Mouse (Mus musculus) frontal cortex, postnatal 14 days (tissue): ENCODE results near the gene Kmt2e.

ENCODE experiments used
- DNase-seq, 2 experiments: peaks; one replicate each; pipeline ENCODE4 v3.0.0; 2022; ENCODE audit warnings: low spot score in 2 of 2

Kmt2e gene

GRCm38 (mm10) chr5:23433720-23434597 lies at the start of gene Kmt2e:
Gene Kmt2e, plus strand, starts transcription at chr5:23434441.
- DNase-seq, result peak; percentile 90 to 92

GRCm38 (mm10) chr5:23385136-23385535 lies 49.1 kb upstream of the Kmt2e start:
- no peak for DNase-seq

DNA sequence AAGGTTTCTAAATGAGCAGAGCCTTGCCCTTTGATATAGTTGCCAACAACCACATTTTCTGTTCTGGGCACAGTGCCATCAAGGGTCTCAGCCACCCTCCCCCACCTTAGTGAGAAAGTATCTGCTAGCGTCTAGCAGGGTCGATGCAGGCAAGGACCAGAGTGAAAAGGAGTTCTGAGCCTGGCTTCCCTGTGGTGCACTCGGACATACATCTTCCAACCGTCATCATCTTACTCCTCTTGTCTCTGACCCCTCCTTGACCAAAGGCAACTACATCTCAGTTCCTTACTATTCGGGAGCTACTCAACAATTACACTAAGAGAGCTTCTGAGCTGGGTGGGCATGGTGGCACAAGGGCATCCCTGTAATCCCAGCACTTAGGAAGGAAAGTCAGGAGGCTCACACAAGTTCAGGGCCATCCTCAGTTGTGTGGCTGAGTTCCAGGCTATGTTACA lies 48.5 kb upstream of the Kmt2e start:
- DNase-seq, result no peak

DNA sequence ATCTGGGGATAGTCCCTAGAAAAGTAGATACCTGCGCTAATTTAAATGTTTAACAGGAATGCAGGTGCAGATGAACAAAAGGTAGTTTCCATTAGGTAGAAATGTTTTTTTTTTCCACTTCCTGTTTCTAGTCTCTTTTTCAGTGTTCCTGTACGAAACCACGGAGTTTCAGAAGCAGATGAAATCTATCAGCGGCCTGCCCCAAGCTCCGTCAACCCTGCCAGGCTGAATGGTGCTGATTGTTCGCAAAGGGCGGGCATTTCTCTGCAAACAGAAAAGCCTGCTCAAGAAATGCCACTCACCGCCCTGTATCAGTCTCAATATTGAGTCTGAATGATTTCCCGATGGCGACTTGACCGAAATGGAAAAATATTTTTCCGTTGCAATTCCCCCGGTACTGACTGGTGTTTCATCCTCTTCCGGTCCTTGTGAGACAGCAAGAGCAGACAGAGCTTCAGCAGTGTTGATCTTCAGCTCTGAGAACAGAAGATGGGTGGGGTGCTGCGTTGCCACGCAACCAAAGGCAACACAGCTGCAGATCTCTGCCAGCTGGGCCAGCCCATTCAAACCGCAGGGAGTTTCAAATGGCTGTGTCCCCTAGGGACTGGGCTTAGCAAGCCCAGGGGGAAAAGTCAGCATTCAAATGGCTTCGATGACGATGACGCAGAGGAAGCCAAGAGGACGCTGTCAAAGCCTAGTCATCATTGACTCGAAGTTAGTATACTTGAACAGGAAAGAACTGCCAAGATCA lies 47.5 kb upstream of the Kmt2e start:
- DNase-seq, result peak; percentile 70 to 80

- no peak for DNase-seq
These were observed 47.0 kb upstream of the Kmt2e start for GRCm38 (mm10) chr5:23387313-23387666.

- DNase-seq, result no peak
These were observed 46.1 kb upstream of the Kmt2e start for GRCm38 (mm10) chr5:23388091-23388490.

- DNase-seq, result no peak
These were observed 44.5 kb upstream of the Kmt2e start for GRCm38 (mm10) chr5:23389601-23390305.

- no peak for DNase-seq
These were observed 42.5 kb upstream of the Kmt2e start for GRCm38 (mm10) chr5:23391714-23392113.

- no peak for DNase-seq
These were observed 40.4 kb upstream of the Kmt2e start for GRCm38 (mm10) chr5:23393870-23394269.

- DNase-seq, result no peak
These were observed 39.7 kb upstream of the Kmt2e start for GRCm38 (mm10) chr5:23394366-23395145.

DNA sequence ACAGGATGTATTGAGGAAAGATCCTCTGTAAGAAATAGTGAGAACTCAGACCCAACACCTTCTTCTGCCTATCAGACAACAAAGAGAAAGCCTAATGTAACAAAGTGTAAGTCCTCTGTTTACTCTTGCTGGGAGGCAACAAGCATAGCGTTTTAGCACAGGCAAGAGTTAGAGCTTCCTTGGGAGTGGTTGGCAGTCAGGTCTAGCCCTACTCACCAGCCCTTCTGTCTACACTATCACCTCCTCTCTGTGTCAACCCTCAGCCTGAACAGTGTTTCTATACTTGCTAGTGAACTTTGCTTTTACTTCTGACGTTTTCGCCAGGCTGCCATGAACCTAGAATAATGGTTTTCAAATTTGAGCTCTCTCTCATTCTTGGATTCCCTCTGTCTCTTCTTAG lies 38.5 kb upstream of the Kmt2e start:
- DNase-seq, result no peak

- no peak for DNase-seq
These were observed 37.5 kb upstream of the Kmt2e start for GRCm38 (mm10) chr5:23396756-23397155.

DNA sequence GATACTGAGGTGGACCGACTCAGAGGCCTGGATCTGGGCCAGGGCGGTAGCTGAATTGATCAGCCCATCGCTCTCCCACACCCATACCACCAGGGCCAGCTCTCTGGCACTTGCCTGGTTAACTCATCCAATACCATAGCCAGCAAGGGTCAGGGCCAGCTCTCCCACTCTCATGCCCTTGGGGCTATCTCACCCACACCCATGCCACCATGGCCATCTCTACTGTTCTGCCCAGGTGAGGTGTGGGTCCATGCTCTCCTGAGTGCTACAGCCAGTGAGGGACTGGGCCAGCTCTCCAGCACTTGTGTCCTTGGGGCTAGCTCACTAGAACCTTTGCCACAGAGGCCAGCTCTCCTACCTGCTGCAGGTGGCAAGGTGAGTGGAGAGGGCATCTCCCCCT lies 34.1 kb upstream of the Kmt2e start:
- DNase-seq, result no peak

DNA sequence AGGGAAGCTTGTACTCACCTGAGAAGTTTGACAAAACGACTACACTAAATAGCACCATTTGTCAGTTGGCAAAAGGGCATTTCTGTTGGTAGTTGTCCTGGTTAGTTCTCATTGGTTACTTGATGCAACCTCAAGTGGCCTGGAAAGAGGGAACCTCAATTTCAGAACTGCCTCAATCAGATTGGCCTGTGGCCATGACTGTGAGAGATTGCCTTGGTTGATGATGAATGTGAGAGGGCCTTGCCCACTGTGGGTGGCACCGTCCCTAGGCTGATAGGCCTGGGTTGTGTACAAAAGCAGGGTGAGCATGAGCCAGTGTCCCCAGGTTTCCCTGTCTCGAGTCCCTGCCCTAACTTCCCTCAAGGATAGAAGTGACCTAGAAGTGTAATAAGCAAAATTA lies 33.4 kb upstream of the Kmt2e start:
- no peak for DNase-seq

DNA sequence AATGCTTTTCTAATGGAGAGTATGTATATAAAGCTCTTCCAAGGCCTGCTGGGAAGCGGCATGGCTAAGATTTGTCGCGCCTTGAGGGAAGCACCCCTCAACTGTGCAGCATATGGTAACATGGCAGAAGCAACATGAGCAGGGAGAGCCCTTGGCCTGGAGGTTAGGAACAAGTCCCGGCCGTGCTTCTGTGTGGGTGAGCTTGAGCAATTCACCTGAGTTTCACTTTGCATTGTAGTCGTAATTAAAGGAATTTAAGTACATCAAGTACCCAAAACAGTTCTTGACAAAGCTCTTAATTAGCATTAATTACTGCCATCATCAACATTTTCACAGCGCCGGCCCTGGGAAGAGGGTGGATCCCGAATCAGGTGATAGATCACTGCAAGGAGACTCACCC lies 32.9 kb upstream of the Kmt2e start:
- no peak for DNase-seq

- no peak for DNase-seq
These were observed 32.2 kb upstream of the Kmt2e start for GRCm38 (mm10) chr5:23401999-23402398.

GRCm38 (mm10) chr5:23403161-23403560 lies 31.1 kb upstream of the Kmt2e start:
- DNase-seq, result no peak

- DNase-seq, result no peak
These were observed 28.4 kb upstream of the Kmt2e start for GRCm38 (mm10) chr5:23405666-23406404.

DNA sequence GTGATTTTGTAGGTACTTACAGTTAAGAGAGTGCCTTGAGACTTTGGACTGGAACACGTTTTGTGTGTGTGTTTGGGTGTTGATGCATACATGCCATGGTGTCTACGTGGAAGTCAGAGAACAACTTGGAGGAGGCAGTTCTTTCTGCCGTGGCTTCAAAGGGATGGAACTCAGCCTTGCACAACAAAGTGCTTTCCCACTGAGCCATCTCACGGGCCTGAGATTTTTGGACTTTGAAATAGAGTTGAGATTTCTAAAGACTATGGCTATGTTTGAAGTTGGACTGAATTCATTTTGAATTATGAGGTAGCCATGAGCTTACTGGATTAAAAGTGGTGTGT lies 27.9 kb upstream of the Kmt2e start:
- no peak for DNase-seq

DNA sequence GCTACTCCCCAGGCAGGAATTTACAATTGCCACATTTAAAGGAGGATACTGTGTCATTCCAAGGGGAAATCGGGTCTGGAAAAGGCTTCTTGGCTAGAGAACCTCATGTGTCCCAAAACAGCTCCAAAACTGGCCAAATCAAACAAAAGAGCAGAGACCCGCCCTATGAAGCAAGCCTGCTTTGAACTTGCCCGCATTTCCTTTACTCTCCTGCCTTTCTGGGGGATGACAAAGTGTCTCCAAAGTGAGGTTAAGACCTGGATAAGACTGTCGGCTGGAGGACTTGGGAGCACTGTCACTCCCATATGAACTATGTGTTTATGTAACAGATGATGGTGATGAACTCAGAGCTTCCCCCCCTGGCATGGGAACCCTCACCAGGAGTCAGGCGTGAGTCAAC lies 26.1 kb upstream of the Kmt2e start:
- DNase-seq, result no peak
